Mouse (Mus musculus) kidney, adult 2 months (tissue): ENCODE measurements around the gene Sema5a.

Source experiments
- CTCF ChIP-seq: fragments of 200-500 bp; conservative IDR thresholded peaks from 2 replicates; pipeline ENCODE4 v1.5.1; 2011; ENCODE audit warnings: low read depth, mild to moderate bottlenecking, control low read depth, low read length, moderate library complexity, mixed read lengths; ENCODE audit not compliant: insufficient read depth, insufficient read length
- POLR2A ChIP-seq: fragments of 200-500 bp; IDR thresholded peaks from one replicate; pipeline ENCODE4 v1.6.1; 2011; ENCODE audit warnings: low read depth, low read length, control low read depth

DNA sequence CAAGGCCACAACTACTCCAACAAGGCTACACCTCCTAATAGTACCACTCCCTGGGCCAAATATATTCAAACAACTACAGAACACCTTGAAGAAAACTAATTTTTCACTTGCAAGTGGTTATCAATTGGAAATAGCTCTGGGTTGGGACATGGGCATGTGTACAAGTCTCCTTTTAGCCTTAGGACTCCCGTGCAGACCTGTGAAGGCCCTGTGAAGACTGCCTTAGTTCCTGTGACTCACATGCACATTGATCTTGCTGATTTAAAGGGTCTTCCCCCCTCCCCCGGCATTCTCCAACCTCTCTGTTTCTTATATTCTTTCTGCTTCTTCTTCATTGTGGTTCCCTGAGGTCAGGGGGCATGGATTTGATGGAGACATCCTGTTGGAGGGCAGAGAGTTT lies 161.8 kb downstream of the Sema5a start:
- TF ChIP-seq CTCF (no peak), POLR2A (no peak)
